In genomic region chr10:76701446-76701845, GRCm38 (mm10) we compare ENCODE assay signal across 21 mouse cellular contexts.
"Had no signal": no experiment of that assay in that cellular context is flagged by ENCODE, and none has a peak within 500 bp of the region (broad histone marks: within the 10 kb centered on the region; RNA-seq: fewer than 3 reads in every experiment).

No protein-coding gene starts in this region.

- H3K9ac ChIP-seq: liver, embryonic 13.5 days; midbrain, embryonic 13.5 days; neural tube, embryonic 13.5 days had no signal

- H3K4me1 ChIP-seq: liver, embryonic 13.5 days; megakaryocyte, embryonic 14.5 days; midbrain, embryonic 10.5 days; midbrain, embryonic 13.5 days; neural tube, embryonic 13.5 days had no signal

- H3K36me3 ChIP-seq: liver, embryonic 13.5 days; midbrain, embryonic 10.5 days; midbrain, embryonic 13.5 days; neural tube, embryonic 13.5 days had no signal

- H3K9me3 ChIP-seq: liver, embryonic 13.5 days; midbrain, embryonic 10.5 days; midbrain, embryonic 13.5 days; neural tube, embryonic 13.5 days had no signal

- DNase-seq: kidney, adult 9 months; kidney, postnatal 14 days; layer of hippocampus, adult 9-11 months; layer of hippocampus, postnatal 36 days; liver, embryonic 13.5 days; lung, postnatal 14 days; retina, postnatal 1 day; right cerebral cortex, postnatal 25 days; spleen, adult 18-20 months; thymus, adult 2 months; thymus, postnatal 14 days; thymus, postnatal 4 days had no signal

- H3K4me3 ChIP-seq: layer of hippocampus, adult 2 months; left cerebral cortex, adult 2 months; liver, embryonic 13.5 days; megakaryocyte, embryonic 14.5 days; midbrain, embryonic 10.5 days; midbrain, embryonic 13.5 days; myocyte; neural tube, embryonic 13.5 days had no signal

- H3K4me2 ChIP-seq: liver, embryonic 13.5 days; midbrain, embryonic 13.5 days; neural tube, embryonic 13.5 days had no signal

- ATAC-seq: intestine, postnatal 0 days; midbrain, embryonic 13.5 days; midbrain, embryonic 16.5 days had no signal

- H3K27me3 ChIP-seq: liver, embryonic 13.5 days; midbrain, embryonic 13.5 days; neural tube, embryonic 13.5 days had no signal

- H3K27ac ChIP-seq: layer of hippocampus, adult 2 months; left cerebral cortex, adult 2 months; liver, embryonic 13.5 days; midbrain, embryonic 10.5 days; midbrain, embryonic 13.5 days; neural tube, embryonic 13.5 days had no signal
